In the genomic region with DNA sequence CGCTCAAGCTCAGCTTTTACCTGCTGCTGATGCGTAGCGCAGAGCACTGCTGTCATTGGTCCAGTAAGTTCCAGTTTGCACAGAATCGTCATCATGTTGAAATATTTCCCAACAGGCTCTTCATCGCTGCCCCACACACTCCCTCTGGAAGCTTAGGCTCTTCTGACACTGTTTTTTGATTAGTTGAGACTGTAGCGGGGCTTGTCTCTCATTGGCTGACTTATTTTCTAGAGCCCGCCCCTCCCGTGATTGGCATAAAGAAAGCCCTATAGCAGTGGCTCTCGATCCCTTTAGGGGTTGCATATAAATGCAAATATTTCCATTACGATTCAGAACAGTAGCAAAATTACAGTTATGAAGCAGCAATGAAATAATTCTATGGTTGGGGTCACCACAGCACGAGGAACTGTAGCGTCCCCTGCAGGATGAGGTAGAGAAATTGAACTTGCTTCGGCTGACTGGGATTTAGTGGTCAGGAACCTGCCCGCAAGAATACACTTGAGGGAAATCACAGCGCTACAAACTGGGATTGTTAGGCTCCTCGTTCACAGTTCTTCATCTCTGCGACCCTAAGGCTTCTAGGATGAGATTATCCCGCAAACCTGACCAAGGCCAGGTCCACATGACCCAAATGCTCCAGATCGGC, we compare ENCODE assay signal across 9 mouse cellular contexts. TPM values are rescaled to one million over a fixed set of nuclear protein-coding genes. Genes with fewer than 3 reads are reported as not detected.
DNase-seq lines count a peak whose midpoint lies in the region; ATAC-seq and TF ChIP-seq lines count a peak whose summit lies in the region.
"Had no signal": no experiment of that assay in that cellular context is flagged by ENCODE, and none has a peak within 500 bp of the region (broad histone marks: within the 10 kb centered on the region; RNA-seq: fewer than 3 reads in every experiment).

No protein-coding gene starts in this region.

- no peaks in the 10 kb centered on the region for H3K9me3 ChIP-seq in ES-E14 (ENCODE audit: control insufficient read depth, insufficient read depth, low read depth, low read length)
- H3K9me3 ChIP-seq in forebrain, embryonic 14.5 days (replicated peaks; ENCODE audit: control insufficient read depth, low read length): no peaks in the 10 kb centered on the region
- H3K9me3 ChIP-seq in kidney, embryonic 15.5 days (replicated peaks): no peaks in the 10 kb centered on the region
- H3K9me3 ChIP-seq in liver, embryonic 11.5 days (ENCODE audit: control insufficient read depth, low read length): no peaks in the 10 kb centered on the region

- H3K27me3 ChIP-seq in forebrain, embryonic 14.5 days (replicated peaks; ENCODE audit: control insufficient read depth, insufficient read depth, low read length): 0 out of 2 replicates have a peak, but pooled peaks cover 5% of the 10 kb centered on the region
- peaks cover 44% of the 10 kb centered on the region for H3K27me3 ChIP-seq in kidney, embryonic 15.5 days
- H3K27me3 ChIP-seq in liver, embryonic 11.5 days (replicated peaks; ENCODE audit: control insufficient read depth, insufficient read depth, low read length): peaks cover 30% of the 10 kb centered on the region
- H3K27me3 ChIP-seq in myocyte (ENCODE audit: control insufficient read depth, insufficient read depth, insufficient read length): no peaks in the 10 kb centered on the region

- H3K27ac ChIP-seq in ES-E14 (ENCODE audit: insufficient read depth, low read depth, low read length, poor library complexity, severe bottlenecking): no peak overlapping the region
- no peak overlapping the region for H3K27ac ChIP-seq in forebrain, embryonic 14.5 days (ENCODE audit: low read depth, low read length)
- H3K27ac ChIP-seq in kidney, embryonic 15.5 days: no peak overlapping the region
- no peak overlapping the region for H3K27ac ChIP-seq in liver, embryonic 11.5 days (ENCODE audit: low read depth, low read length)

- peak overlapping the region in 1 of 2 experiments; percentile 35; a peak in 2 of 4 replicates for H3K4me3 ChIP-seq in ES-E14 (ENCODE audit: insufficient read depth in 1 of 2, low read depth in 1 of 2, low read length in 2 of 2, poor library complexity in 1 of 2, severe bottlenecking in 1 of 2)
- peak overlapping the region; percentile 17 for H3K4me3 ChIP-seq in forebrain, embryonic 14.5 days (ENCODE audit: low read depth, low read length)
- peak overlapping the region; percentile 35 for H3K4me3 ChIP-seq in kidney, embryonic 15.5 days (replicated peaks)
- peak overlapping the region; percentile 27 for H3K4me3 ChIP-seq in liver, embryonic 11.5 days (ENCODE audit: low read depth, low read length)
- H3K4me3 ChIP-seq in myocyte: no peak overlapping the region

- no peak overlapping the region for H3K9ac ChIP-seq in ES-E14 (ENCODE audit: insufficient read depth, low read depth, low read length, poor library complexity, severe bottlenecking)
- H3K9ac ChIP-seq in forebrain, embryonic 14.5 days (ENCODE audit: low read length): peak overlapping the region; percentile 41; the same call in 1 of the 2 replicates
- H3K9ac ChIP-seq in kidney, embryonic 15.5 days: no peak overlapping the region
- H3K9ac ChIP-seq in liver, embryonic 11.5 days (ENCODE audit: low read depth, low read length): no peak overlapping the region

- in situ Hi-C loops in ES-E14 (cut with MboI; ENCODE audit: low sequenced_read_pairs in 2 of 2, unreplicated experiment in 2 of 2): no loop called here

- H3K36me3 ChIP-seq in ES-E14 (ENCODE audit: control insufficient read depth, insufficient read depth, low read length, poor library complexity, severe bottlenecking): no peaks in the 10 kb centered on the region
- no peaks in the 10 kb centered on the region for H3K36me3 ChIP-seq in forebrain, embryonic 14.5 days (ENCODE audit: control insufficient read depth, insufficient read depth, low read length)
- H3K36me3 ChIP-seq in kidney, embryonic 15.5 days: no peaks in the 10 kb centered on the region
- H3K36me3 ChIP-seq in liver, embryonic 11.5 days (ENCODE audit: control insufficient read depth, insufficient read depth, low read length): no peaks in the 10 kb centered on the region
- H3K36me3 ChIP-seq in myocyte (ENCODE audit: control insufficient read depth, insufficient read depth): no peaks in the 10 kb centered on the region

- peak overlapping the region; percentile 38; the same call in 1 of the 2 replicates for H3K4me2 ChIP-seq in forebrain, embryonic 14.5 days (ENCODE audit: low read length)
- peak overlapping the region; percentile 50 for H3K4me2 ChIP-seq in kidney, embryonic 15.5 days
- peak overlapping the region; percentile 53 for H3K4me2 ChIP-seq in liver, embryonic 11.5 days
- peak overlapping the region; percentile 20 for H3K4me2 ChIP-seq in myocyte (ENCODE audit: low read depth)

- no peaks in the 10 kb centered on the region for H3K79me2 ChIP-seq in myocyte (ENCODE audit: control insufficient read depth, insufficient read depth)

- WGBS in forebrain, embryonic 14.5 days: 35% methylated on average over 19 of the region's 19 CpGs
- WGBS in kidney, embryonic 15.5 days: 34% methylated on average over 19 of the region's 19 CpGs
- WGBS in liver, embryonic 11.5 days: 39% methylated on average over 19 of the region's 19 CpGs

- no peak for TF ChIP-seq CTCF in brain, embryonic 14.5 days (IDR thresholded peaks at IDR 0.05; ENCODE audit: borderline replicate concordance, extremely low read depth, insufficient read depth, insufficient read length)

- peaks cover 2 to 3% of the 10 kb centered on the region in 2 experiments; a peak in 3 of 4 replicates for H3K4me1 ChIP-seq in ES-E14 (ENCODE audit: control insufficient read depth in 2 of 2, insufficient read depth in 2 of 2, low read length in 2 of 2, poor library complexity in 1 of 2)
- 0 out of 2 replicates have a peak, but pooled peaks cover 3% of the 10 kb centered on the region for H3K4me1 ChIP-seq in forebrain, embryonic 14.5 days (ENCODE audit: control insufficient read depth, insufficient read depth, low read length)
- H3K4me1 ChIP-seq in kidney, embryonic 15.5 days: peaks cover 10% of the 10 kb centered on the region
- peaks cover 8% of the 10 kb centered on the region for H3K4me1 ChIP-seq in liver, embryonic 11.5 days (replicated peaks; ENCODE audit: control insufficient read depth, insufficient read depth, low read length)

- ATAC-seq in forebrain, embryonic 14.5 days: peak; percentile 79
- ATAC-seq in kidney, embryonic 15.5 days (replicated peaks; ENCODE audit: low FRiP score): 0 out of 2 replicates have a peak, but pooled peaks have one; percentile 9
- ATAC-seq in liver, embryonic 11.5 days (replicated peaks; ENCODE audit: low FRiP score): no peak; the same call in 1 of the 2 replicates
- no peak for ATAC-seq in monocyte, adult 5-6 weeks (replicated peaks; ENCODE audit: insufficient number of reproducible peaks, low FRiP score, low TSS enrichment, poor library complexity, severe bottlenecking)
- no peak for ATAC-seq in inflammation-experienced regulatory T-cells, adult 6 months

- TF ChIP-seq POLR2A in brain, embryonic 14.5 days (IDR thresholded peaks at IDR 0.05; ENCODE audit: borderline replicate concordance, extremely low read depth, insufficient read depth, insufficient read length, poor library complexity, severe bottlenecking): no peak
- TF ChIP-seq POLR2A in myocyte (IDR thresholded peaks at IDR 0.05; ENCODE audit: insufficient read length, low read depth): no peak

- no peak overlapping the region for H3ac ChIP-seq in myocyte (ENCODE audit: control insufficient read depth, insufficient read length)

- peak; percentile 60 for DNase-seq in ES-E14 (ENCODE audit: low read depth, low spot score)
- peak; percentile 90 for DNase-seq in brain, embryonic 14.5 days (ENCODE audit: low read depth)
- peak; percentile 85 for DNase-seq in forebrain, embryonic 14.5 days (ENCODE audit: low spot score)
- DNase-seq in liver, embryonic 11.5 days (ENCODE audit: low spot score): no peak

RNA-seq across cellular contexts. Expression of gene St6galnac4, which starts 5.3 kb away (rescaled TPM):
- total RNA-seq in ES-E14 (2012; rRNA removed): 9.4 and 14.8 TPM in 2 replicates
- polyA plus RNA-seq in brain, embryonic 14.5 days (2012; rRNA removed): 21.7 and 23.9 TPM in 2 replicates
- polyA plus RNA-seq in forebrain, embryonic 14.5 days (2014; fragmentation: Nextera tagmentation; extraction: Ambion mirVana): 18.7 and 21.4 TPM in 2 replicates
- 22.3 and 23.2 TPM in 2 replicates for polyA plus RNA-seq in kidney, embryonic 15.5 days (2015; fragmentation: Nextera tagmentation; extraction: Ambion mirVana)
- polyA plus RNA-seq in liver, embryonic 11.5 days (2014; fragmentation: Nextera tagmentation; extraction: Ambion mirVana): 26.0 and 28.8 TPM in 2 replicates
- 75.4 TPM for polyA plus RNA-seq in myocyte (2012; fragmentation: generic; extraction: Trizol)
- 18.7 to 29.4 TPM (median 21.7 TPM) in 3 replicates for total RNA-seq in monocyte, adult 5-6 weeks (2017)
- 10 to 100 TPM; 31.5 to 42.6 (median 33.5) TPM for polyA plus RNA-seq in inflammation-experienced regulatory T-cells, adult 6 months (2017; shearing (Covaris generic))

RNA-seq across cellular contexts. Expression of gene 9430097D07Rik, which starts 6.1 kb away (rescaled TPM):
- total RNA-seq in ES-E14 (2012; rRNA removed): 0.37 and 0.71 TPM in 2 replicates
- 0.26 and 0.33 TPM in 2 replicates for polyA plus RNA-seq in brain, embryonic 14.5 days (2012; rRNA removed)
- polyA plus RNA-seq in forebrain, embryonic 14.5 days (2014; fragmentation: Nextera tagmentation; extraction: Ambion mirVana): 0.30 and 0.61 TPM in 2 replicates
- 0.10 and 0.17 TPM in 2 replicates for polyA plus RNA-seq in kidney, embryonic 15.5 days (2015; fragmentation: Nextera tagmentation; extraction: Ambion mirVana)
- polyA plus RNA-seq in liver, embryonic 11.5 days (2014; fragmentation: Nextera tagmentation; extraction: Ambion mirVana): not detected in 2 replicates
- polyA plus RNA-seq in myocyte (2012; fragmentation: generic; extraction: Trizol): 0.04 TPM
- total RNA-seq in monocyte, adult 5-6 weeks (2017): not detected in 3 replicates
- under 1 TPM in 1 of 3 experiments, not detected in 2; 0.31 TPM for polyA plus RNA-seq in inflammation-experienced regulatory T-cells, adult 6 months (2017; shearing (Covaris generic))
- total RNA-seq: heart, postnatal 36 days had no signal

RNA-seq across cellular contexts. Expression of gene Pip5kl1, which starts 7.0 kb away (rescaled TPM):
- 3.5 and 5.0 TPM in 2 replicates for total RNA-seq in ES-E14 (2012; rRNA removed)
- 13.2 and 16.0 TPM in 2 replicates for polyA plus RNA-seq in brain, embryonic 14.5 days (2012; rRNA removed)
- polyA plus RNA-seq in forebrain, embryonic 14.5 days (2014; fragmentation: Nextera tagmentation; extraction: Ambion mirVana): 4.7 TPM in 2 replicates
- 2.0 and 2.7 TPM in 2 replicates for polyA plus RNA-seq in kidney, embryonic 15.5 days (2015; fragmentation: Nextera tagmentation; extraction: Ambion mirVana)
- polyA plus RNA-seq in liver, embryonic 11.5 days (2014; fragmentation: Nextera tagmentation; extraction: Ambion mirVana): 0.48 TPM in 1 of 2 replicates, not detected in the other
- 0.10 TPM for polyA plus RNA-seq in myocyte (2012; fragmentation: generic; extraction: Trizol)
- total RNA-seq in monocyte, adult 5-6 weeks (2017): 2.5 TPM in 1 of 3 replicates, not detected in the others
- not detected for polyA plus RNA-seq in inflammation-experienced regulatory T-cells, adult 6 months (2017; shearing (Covaris generic))

RNA-seq across cellular contexts. Expression of gene Dpm2, which starts 10.9 kb away (rescaled TPM):
- total RNA-seq in ES-E14 (2012; rRNA removed): 38.0 and 44.1 TPM in 2 replicates
- polyA plus RNA-seq in brain, embryonic 14.5 days (2012; rRNA removed): 155 and 212 TPM in 2 replicates
- polyA plus RNA-seq in forebrain, embryonic 14.5 days (2014; fragmentation: Nextera tagmentation; extraction: Ambion mirVana): 143 and 152 TPM in 2 replicates
- polyA plus RNA-seq in kidney, embryonic 15.5 days (2015; fragmentation: Nextera tagmentation; extraction: Ambion mirVana): 103 and 107 TPM in 2 replicates
- polyA plus RNA-seq in liver, embryonic 11.5 days (2014; fragmentation: Nextera tagmentation; extraction: Ambion mirVana): 100 and 109 TPM in 2 replicates
- polyA plus RNA-seq in myocyte (2012; fragmentation: generic; extraction: Trizol): 47.5 TPM
- total RNA-seq in monocyte, adult 5-6 weeks (2017): 17.1 to 48.6 TPM (median 38.2 TPM) in 3 replicates
- 100 to 1,000 TPM; 126 to 160 (median 144) TPM for polyA plus RNA-seq in inflammation-experienced regulatory T-cells, adult 6 months (2017; shearing (Covaris generic))

RNA-seq across cellular contexts. Expression of gene St6galnac6, which starts 17.9 kb away (rescaled TPM):
- 18.0 and 27.2 TPM in 2 replicates for total RNA-seq in ES-E14 (2012; rRNA removed)
- 16.2 and 22.6 TPM in 2 replicates for polyA plus RNA-seq in brain, embryonic 14.5 days (2012; rRNA removed)
- 4.7 and 5.7 TPM in 2 replicates for polyA plus RNA-seq in forebrain, embryonic 14.5 days (2014; fragmentation: Nextera tagmentation; extraction: Ambion mirVana)
- polyA plus RNA-seq in kidney, embryonic 15.5 days (2015; fragmentation: Nextera tagmentation; extraction: Ambion mirVana): 17.0 and 17.6 TPM in 2 replicates
- 9.6 and 10.6 TPM in 2 replicates for polyA plus RNA-seq in liver, embryonic 11.5 days (2014; fragmentation: Nextera tagmentation; extraction: Ambion mirVana)
- 48.7 TPM for polyA plus RNA-seq in myocyte (2012; fragmentation: generic; extraction: Trizol)
- total RNA-seq in monocyte, adult 5-6 weeks (2017): 4.8 to 11.1 TPM (median 10.5 TPM) in 3 replicates
- polyA plus RNA-seq in inflammation-experienced regulatory T-cells, adult 6 months (2017; shearing (Covaris generic)): 1 to 10 TPM; 3.4 to 5.1 (median 4.3) TPM

Comparison
In these comparisons a context has a peak if more than half of its experiments do, and no peak if none do; other contexts are left out.
1. ATAC-seq: peak in forebrain, embryonic 14.5 days (single experiment) and kidney, embryonic 15.5 days (single experiment); none in liver, embryonic 11.5 days (single experiment), monocyte, adult 5-6 weeks (single experiment) and inflammation-experienced regulatory T-cells, adult 6 months (single experiment).
2. Peak in every context shown above with its lines, with median percentiles within 50 percentile points of each other: H3K4me2 ChIP-seq.